Mouse (Mus musculus): ENCODE data around the gene Ap5z1. TPM values are rescaled to one million over a fixed set of nuclear protein-coding genes. Genes with fewer than 3 reads are reported as not detected.

Gene Ap5z1
- polyA plus RNA-seq, 1 experiment from 2014 or later, result 8.8 TPM

DNA sequence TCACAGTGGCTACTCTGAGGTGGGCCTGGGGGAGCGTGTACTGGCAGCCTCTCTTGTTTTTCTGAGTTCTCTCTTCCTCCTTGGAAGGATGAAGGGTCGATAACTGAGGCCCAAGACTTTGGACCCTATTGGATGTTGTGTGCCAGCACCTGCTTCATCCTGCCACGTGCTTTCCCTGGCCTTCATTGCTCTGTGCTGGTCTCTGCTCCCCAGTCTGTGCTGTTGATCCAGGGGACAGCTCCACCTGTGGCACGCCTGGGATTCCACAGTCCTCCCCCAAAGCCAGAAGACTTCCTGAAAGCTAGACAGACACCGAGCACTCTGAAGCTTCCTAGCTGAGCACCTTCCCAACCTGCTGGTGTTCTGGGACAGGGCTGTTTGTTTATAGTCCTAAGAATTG lies 41.9 kb upstream of the Ap5z1 start:
- no peak overlapping the region for H3K4me3 ChIP-seq (ENCODE audit: low read length)
- no peak overlapping the region for H3K9ac ChIP-seq (ENCODE audit: low read length)
- WGBS, result 82% methylated on average over 5 of the region's 5 CpGs
- peaks cover 41% of the 10 kb centered on the region for H3K4me1 ChIP-seq (ENCODE audit: control insufficient read depth, insufficient read depth, low read length)
- H3K9me3 ChIP-seq (replicated peaks; ENCODE audit: control insufficient read depth, low read length), result no peaks in the 10 kb centered on the region
- no peak for ATAC-seq (replicated peaks; ENCODE audit: extremely low read depth, insufficient read depth, low FRiP score)
- no peaks in the 10 kb centered on the region; the same call in 1 of the 2 replicates for H3K36me3 ChIP-seq (ENCODE audit: control insufficient read depth, insufficient read depth)
- H3K4me2 ChIP-seq (ENCODE audit: low read depth, low read length), result no peak overlapping the region
- no peaks in the 10 kb centered on the region for H3K27me3 ChIP-seq (ENCODE audit: control insufficient read depth, insufficient read depth, low read length)
- no peak overlapping the region for H3K27ac ChIP-seq (ENCODE audit: low read length)

DNA sequence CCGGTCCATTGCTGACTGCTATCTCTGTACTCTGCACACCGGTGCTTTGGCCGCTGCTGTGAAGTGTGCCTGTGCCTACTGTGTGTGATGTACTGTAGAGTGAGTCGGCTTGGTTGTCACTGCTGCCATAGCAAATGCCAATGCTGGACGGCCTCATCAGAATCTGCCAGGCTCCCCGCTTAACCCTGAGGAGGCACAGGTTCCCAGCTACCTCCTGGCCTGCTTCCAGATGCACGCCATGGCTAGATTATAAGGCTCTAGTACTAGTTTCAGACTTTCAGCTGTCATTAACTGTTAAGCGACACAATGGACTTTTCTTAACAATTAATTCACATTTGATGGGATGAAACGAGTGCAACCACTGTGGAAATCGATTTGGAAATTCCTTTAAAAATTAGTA lies 40.6 kb upstream of the Ap5z1 start:
- no peak overlapping the region for H3K4me2 ChIP-seq (ENCODE audit: low read depth, low read length)
- H3K4me1 ChIP-seq (ENCODE audit: control insufficient read depth, insufficient read depth, low read length), result peaks cover 53% of the 10 kb centered on the region
- no peak for ATAC-seq (replicated peaks; ENCODE audit: extremely low read depth, insufficient read depth, low FRiP score)
- no peak overlapping the region for H3K9ac ChIP-seq (ENCODE audit: low read length)
- no peaks in the 10 kb centered on the region for H3K9me3 ChIP-seq (replicated peaks; ENCODE audit: control insufficient read depth, low read length)
- no peak overlapping the region for H3K4me3 ChIP-seq (ENCODE audit: low read length)
- WGBS, result 62% methylated on average over 10 of the region's 10 CpGs
- H3K27me3 ChIP-seq (ENCODE audit: control insufficient read depth, insufficient read depth, low read length), result no peaks in the 10 kb centered on the region
- no peaks in the 10 kb centered on the region; the same call in 1 of the 2 replicates for H3K36me3 ChIP-seq (ENCODE audit: control insufficient read depth, insufficient read depth)
- H3K27ac ChIP-seq (ENCODE audit: low read length), result no peak overlapping the region

DNA sequence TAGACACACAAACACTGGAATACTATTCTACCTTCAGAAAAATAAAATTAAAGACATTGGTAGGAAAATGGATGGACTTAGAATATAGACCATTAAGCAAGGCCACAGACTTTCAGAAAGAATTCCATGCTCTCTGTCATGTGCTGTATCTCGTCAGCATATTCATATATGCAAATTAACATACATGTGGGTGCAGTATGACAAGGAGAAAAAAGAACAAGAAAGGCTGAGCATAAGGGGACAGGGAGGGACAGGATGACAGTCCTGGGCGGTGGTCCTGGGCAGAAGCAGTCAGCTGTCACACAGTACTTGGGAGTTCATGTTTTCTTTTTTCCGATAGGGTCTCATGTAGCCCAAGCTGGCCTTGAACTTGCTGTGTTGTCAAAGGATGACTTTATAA lies 40.0 kb upstream of the Ap5z1 start:
- H3K9ac ChIP-seq (ENCODE audit: low read length), result no peak overlapping the region
- no peaks in the 10 kb centered on the region for H3K27me3 ChIP-seq (ENCODE audit: control insufficient read depth, insufficient read depth, low read length)
- H3K4me3 ChIP-seq (ENCODE audit: low read length), result no peak overlapping the region
- 61% methylated on average over 3 of the region's 3 CpGs for WGBS
- no peaks in the 10 kb centered on the region; the same call in 1 of the 2 replicates for H3K36me3 ChIP-seq (ENCODE audit: control insufficient read depth, insufficient read depth)
- ATAC-seq (replicated peaks; ENCODE audit: extremely low read depth, insufficient read depth, low FRiP score), result no peak
- H3K9me3 ChIP-seq (replicated peaks; ENCODE audit: control insufficient read depth, low read length), result no peaks in the 10 kb centered on the region
- no peak overlapping the region for H3K4me2 ChIP-seq (ENCODE audit: low read depth, low read length)
- H3K4me1 ChIP-seq (ENCODE audit: control insufficient read depth, insufficient read depth, low read length), result peaks cover 58% of the 10 kb centered on the region
- no peak overlapping the region; the same call in 1 of the 2 replicates for H3K27ac ChIP-seq (ENCODE audit: low read length)

DNA sequence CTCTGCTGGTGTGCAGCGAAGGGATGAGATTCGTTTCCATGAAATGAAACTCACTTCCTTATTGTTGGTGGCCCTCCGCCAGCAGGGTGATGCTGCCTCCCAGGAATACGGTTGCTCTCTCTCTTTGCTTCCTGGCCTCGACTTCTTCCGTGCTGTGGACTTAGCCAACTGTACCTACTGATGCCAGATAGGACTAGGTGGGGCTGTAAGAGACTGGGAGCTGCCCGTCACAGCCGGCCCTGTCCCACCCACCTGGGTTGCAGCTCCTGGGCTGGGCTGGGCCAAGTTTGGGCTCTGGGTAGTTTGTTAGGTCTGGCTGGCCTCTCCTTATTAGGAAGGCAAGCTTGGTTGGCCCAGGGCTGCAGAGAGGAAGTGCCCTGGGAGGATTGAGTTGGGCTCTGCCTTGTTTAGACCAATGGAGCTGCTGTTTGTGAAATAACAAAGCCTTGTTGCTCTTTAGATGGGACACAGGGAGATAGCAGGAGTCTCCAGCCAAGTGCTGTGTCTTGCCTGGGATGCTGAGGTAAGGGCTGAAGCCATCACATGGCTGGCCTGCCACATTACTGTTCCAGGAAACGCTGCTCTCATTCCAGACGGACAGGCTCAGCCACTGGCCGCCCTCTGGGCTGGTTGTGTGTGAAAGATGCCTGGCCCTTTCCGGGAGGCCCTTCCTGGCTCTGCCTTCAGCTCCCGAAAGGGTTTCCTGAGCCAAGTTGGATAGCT lies 39.0 kb upstream of the Ap5z1 start:
- WGBS, result 20% methylated on average over 13 of the region's 13 CpGs
- peak overlapping the region; percentile 54 for H3K9ac ChIP-seq (ENCODE audit: low read length)
- no peaks in the 10 kb centered on the region; the same call in 1 of the 2 replicates for H3K36me3 ChIP-seq (ENCODE audit: control insufficient read depth, insufficient read depth)
- peak overlapping the region; percentile 56 for H3K4me2 ChIP-seq (ENCODE audit: low read depth, low read length)
- ATAC-seq (replicated peaks; ENCODE audit: extremely low read depth, insufficient read depth, low FRiP score), result peak; percentile 71
- H3K9me3 ChIP-seq (replicated peaks; ENCODE audit: control insufficient read depth, low read length), result no peaks in the 10 kb centered on the region
- H3K27ac ChIP-seq (ENCODE audit: low read length), result peak overlapping the region; percentile 95
- H3K4me3 ChIP-seq (ENCODE audit: low read length), result peak overlapping the region; percentile 20
- H3K4me1 ChIP-seq (ENCODE audit: control insufficient read depth, insufficient read depth, low read length), result peaks cover 57% of the 10 kb centered on the region
- no peaks in the 10 kb centered on the region for H3K27me3 ChIP-seq (ENCODE audit: control insufficient read depth, insufficient read depth, low read length)

DNA sequence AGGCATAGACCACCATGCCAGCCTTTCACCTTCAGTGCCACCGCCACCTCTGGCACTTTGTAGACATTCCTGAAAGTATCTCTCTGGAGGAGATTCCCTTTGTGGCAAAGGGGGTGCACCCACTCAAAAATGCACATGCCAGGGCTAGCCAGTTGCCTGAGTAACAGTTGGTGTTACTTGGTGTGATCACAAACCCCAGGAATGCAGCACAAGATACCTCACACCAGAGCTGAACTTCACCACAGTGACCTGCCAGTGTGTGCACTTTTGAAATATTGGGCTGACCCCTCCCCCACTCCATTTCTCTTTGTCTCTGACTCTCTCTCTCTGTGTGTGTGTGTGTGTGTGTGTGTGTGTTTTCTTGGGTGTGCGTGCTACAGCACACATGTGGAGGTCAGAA lies 37.3 kb upstream of the Ap5z1 start:
- no peak overlapping the region for H3K27ac ChIP-seq (ENCODE audit: low read length)
- 88% methylated on average over 2 of the region's 2 CpGs for WGBS
- H3K27me3 ChIP-seq (ENCODE audit: control insufficient read depth, insufficient read depth, low read length), result no peaks in the 10 kb centered on the region
- peaks cover 54% of the 10 kb centered on the region for H3K4me1 ChIP-seq (ENCODE audit: control insufficient read depth, insufficient read depth, low read length)
- no peak overlapping the region for H3K4me3 ChIP-seq (ENCODE audit: low read length)
- no peak overlapping the region for H3K9ac ChIP-seq (ENCODE audit: low read length)
- no peak for ATAC-seq (replicated peaks; ENCODE audit: extremely low read depth, insufficient read depth, low FRiP score)
- no peaks in the 10 kb centered on the region for H3K9me3 ChIP-seq (replicated peaks; ENCODE audit: control insufficient read depth, low read length)
- no peak overlapping the region for H3K4me2 ChIP-seq (ENCODE audit: low read depth, low read length)
- H3K36me3 ChIP-seq (ENCODE audit: control insufficient read depth, insufficient read depth), result no peaks in the 10 kb centered on the region

DNA sequence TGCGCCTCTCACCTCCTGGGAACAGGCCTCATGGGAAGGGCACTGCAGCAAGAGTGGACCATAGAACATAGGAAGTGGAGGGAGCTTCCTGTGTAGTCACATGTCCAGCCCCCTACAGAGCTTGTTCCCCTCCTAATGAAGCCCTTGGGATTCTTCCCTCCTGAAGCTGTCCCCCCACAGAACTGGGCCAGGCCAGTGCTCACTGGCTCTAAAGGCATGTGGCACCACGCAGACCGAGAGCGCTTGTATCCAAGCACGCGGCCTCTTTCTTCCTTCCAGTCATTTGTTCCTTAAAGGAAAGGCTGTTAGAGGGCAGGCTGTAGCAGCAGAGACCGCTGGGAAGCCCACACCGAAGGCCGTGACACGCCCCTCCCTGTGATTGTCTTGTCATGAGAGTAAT lies 35.9 kb upstream of the Ap5z1 start:
- no peak for ATAC-seq (replicated peaks; ENCODE audit: extremely low read depth, insufficient read depth, low FRiP score)
- peaks cover 59% of the 10 kb centered on the region for H3K4me1 ChIP-seq (ENCODE audit: control insufficient read depth, insufficient read depth, low read length)

DNA sequence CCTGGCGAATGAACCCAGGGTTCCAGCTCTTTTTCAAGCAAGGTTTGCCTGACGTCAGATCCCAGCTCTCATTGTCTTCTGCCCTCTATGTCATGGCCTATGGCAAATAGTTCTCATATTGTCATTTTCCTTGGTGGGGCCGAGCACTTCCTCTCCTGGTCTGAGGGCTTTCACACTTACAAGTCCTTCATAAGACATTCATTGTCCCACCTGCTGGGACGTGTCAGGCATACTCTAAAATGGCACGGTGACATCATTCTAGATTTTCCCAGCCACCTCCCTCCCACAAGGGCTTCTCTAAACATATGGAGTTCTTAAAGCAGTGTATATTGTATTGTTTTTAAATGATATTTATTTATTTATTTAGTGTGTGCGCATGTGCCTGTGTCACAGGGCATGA lies 35.1 kb upstream of the Ap5z1 start:
- 59% methylated on average over 6 of the region's 6 CpGs for WGBS
- Histone ChIP-seq H3K4me1 (ENCODE audit: control insufficient read depth, insufficient read depth, low read length) (peaks cover 53% of the 10 kb centered on the region), H3K27ac (ENCODE audit: low read length) (no peak overlapping the region), H3K4me2 (ENCODE audit: low read depth, low read length) (no peak overlapping the region), H3K36me3 (ENCODE audit: control insufficient read depth, insufficient read depth) (no peaks in the 10 kb centered on the region), H3K27me3 (ENCODE audit: control insufficient read depth, insufficient read depth, low read length) (no peaks in the 10 kb centered on the region), H3K9me3 (replicated peaks; ENCODE audit: control insufficient read depth, low read length) (no peaks in the 10 kb centered on the region), H3K9ac (ENCODE audit: low read length) (no peak overlapping the region), H3K4me3 (ENCODE audit: low read length) (no peak overlapping the region)
- ATAC-seq (replicated peaks; ENCODE audit: extremely low read depth, insufficient read depth, low FRiP score), result no peak

More for the DNA sequence above, 35.9 kb upstream of the Ap5z1 start:
- no peak overlapping the region for H3K9ac ChIP-seq (ENCODE audit: low read length)
- H3K27ac ChIP-seq (ENCODE audit: low read length), result peak overlapping the region; percentile 52; the same call in 1 of the 2 replicates
- WGBS, result 74% methylated on average over 10 of the region's 10 CpGs
- H3K4me3 ChIP-seq (ENCODE audit: low read length), result no peak overlapping the region
- no peaks in the 10 kb centered on the region for H3K27me3 ChIP-seq (ENCODE audit: control insufficient read depth, insufficient read depth, low read length)
- H3K4me2 ChIP-seq (ENCODE audit: low read depth, low read length), result no peak overlapping the region
- H3K36me3 ChIP-seq (ENCODE audit: control insufficient read depth, insufficient read depth), result no peaks in the 10 kb centered on the region
- no peaks in the 10 kb centered on the region for H3K9me3 ChIP-seq (replicated peaks; ENCODE audit: control insufficient read depth, low read length)

DNA sequence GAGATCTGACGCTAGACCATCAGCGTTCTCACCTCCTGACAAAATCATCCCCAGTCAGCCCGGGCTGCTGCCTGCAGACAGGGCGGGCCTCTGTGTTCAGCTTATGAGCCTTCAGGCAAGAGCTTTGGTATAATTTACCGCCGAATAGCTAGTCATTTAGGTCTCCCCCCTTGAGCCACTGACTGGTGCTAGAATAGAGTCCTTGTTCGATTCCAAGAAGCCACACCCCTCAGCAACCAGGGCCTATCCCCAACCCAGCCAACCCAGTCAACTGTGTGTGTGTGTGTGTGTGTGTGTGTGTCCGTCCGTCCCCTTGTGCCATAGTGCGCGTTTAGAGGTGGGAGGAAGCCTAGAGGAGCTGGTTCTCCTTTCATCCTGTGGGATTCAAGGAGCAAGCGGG lies 32.7 kb upstream of the Ap5z1 start:
- ATAC-seq (replicated peaks; ENCODE audit: extremely low read depth, insufficient read depth, low FRiP score), result no peak
- H3K4me1 ChIP-seq (ENCODE audit: control insufficient read depth, insufficient read depth, low read length), result peaks cover 31% of the 10 kb centered on the region
- H3K4me2 ChIP-seq (ENCODE audit: low read depth, low read length), result no peak overlapping the region
- H3K4me3 ChIP-seq (ENCODE audit: low read length), result no peak overlapping the region
- 79% methylated on average over 12 of the region's 12 CpGs for WGBS
- no peak overlapping the region for H3K9ac ChIP-seq (ENCODE audit: low read length)
- H3K36me3 ChIP-seq (ENCODE audit: control insufficient read depth, insufficient read depth), result peaks cover 10% of the 10 kb centered on the region
- H3K27ac ChIP-seq (ENCODE audit: low read length), result no peak overlapping the region
- no peaks in the 10 kb centered on the region for H3K27me3 ChIP-seq (ENCODE audit: control insufficient read depth, insufficient read depth, low read length)
- H3K9me3 ChIP-seq (replicated peaks; ENCODE audit: control insufficient read depth, low read length), result no peaks in the 10 kb centered on the region

DNA sequence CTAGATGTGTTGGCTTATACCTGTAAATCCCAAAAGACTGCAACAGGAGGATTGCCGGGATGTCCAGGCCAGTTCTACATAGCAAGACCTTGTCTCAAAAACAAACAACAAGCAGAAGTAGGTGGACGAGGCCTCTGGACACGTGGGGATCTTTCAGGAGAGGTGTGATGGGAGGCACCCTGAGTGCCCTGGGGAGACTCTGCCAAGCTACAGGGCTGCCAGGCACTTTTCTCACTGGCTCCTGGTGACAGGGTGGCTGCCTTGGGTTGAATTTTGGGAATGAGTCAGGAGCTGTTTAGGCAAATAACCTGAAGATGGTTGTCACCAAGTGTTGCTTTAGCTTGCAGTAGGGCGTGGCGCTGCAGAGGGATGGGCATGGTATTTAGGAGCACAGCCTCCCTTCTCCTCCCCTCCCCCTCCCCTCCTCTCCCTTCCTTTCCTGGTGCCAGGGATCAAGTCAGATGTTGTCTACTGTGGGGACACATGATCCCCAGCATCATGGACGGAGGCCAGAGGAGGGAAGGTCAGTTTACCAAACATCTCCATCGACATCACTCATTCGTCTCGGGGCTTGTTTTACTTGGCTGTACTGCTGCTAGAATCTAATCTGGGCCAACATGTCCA lies 31.8 kb upstream of the Ap5z1 start:
- Histone ChIP-seq H3K27ac (ENCODE audit: low read length) (no peak overlapping the region), H3K9ac (ENCODE audit: low read length) (no peak overlapping the region), H3K4me1 (ENCODE audit: control insufficient read depth, insufficient read depth, low read length) (peaks cover 23% of the 10 kb centered on the region), H3K36me3 (ENCODE audit: control insufficient read depth, insufficient read depth) (peaks cover 13% of the 10 kb centered on the region), H3K27me3 (ENCODE audit: control insufficient read depth, insufficient read depth, low read length) (no peaks in the 10 kb centered on the region), H3K4me2 (ENCODE audit: low read depth, low read length) (no peak overlapping the region), H3K4me3 (ENCODE audit: low read length) (no peak overlapping the region), H3K9me3 (replicated peaks; ENCODE audit: control insufficient read depth, low read length) (no peaks in the 10 kb centered on the region)
- WGBS, result 63% methylated on average over 9 of the region's 9 CpGs
- ATAC-seq (replicated peaks; ENCODE audit: extremely low read depth, insufficient read depth, low FRiP score), result no peak

Measured in heart, embryonic 16.5 days (tissue).